Mouse (Mus musculus): ENCODE data around the gene Hoxc8.

Hoxc8 gene

GRCm38 (mm10) chr15:102965003-102965891 is 25.2 kb upstream of the Hoxc8 start:
- DNase-seq (ENCODE audit: low spot score): no peak

GRCm38 (mm10) chr15:102965892-102966775 is 24.3 kb upstream of the Hoxc8 start:
- DNase-seq (ENCODE audit: low spot score): peak; percentile 98

DNA sequence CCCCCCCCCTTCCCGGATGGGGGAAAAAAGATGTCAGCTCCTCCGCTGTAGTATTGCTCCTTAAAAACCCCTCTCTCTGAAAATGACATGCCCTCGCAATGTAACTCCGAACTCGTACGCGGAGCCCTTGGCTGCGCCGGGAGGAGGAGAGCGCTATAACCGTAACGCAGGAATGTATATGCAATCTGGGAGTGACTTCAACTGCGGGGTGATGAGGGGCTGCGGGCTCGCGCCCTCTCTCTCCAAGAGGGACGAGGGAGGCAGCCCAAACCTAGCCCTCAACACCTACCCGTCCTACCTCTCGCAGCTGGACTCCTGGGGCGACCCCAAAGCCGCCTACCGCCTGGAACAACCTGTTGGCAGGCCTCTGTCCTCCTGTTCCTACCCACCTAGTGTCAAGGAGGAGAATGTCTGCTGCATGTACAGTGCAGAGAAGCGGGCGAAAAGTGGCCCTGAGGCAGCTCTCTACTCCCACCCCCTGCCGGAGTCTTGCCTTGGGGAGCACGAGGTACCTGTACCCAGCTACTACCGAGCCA is 23.6 kb upstream of the Hoxc8 start, which contains the start of gene Hoxc10:
TSS of gene Hoxc10 (plus strand) at position 21 of the 536 bp plus-strand sequence.
- DNase-seq (ENCODE audit: low spot score): no peak

GRCm38 (mm10) chr15:102967312-102967510 is 23.2 kb upstream of the Hoxc8 start, which contains the start of gene Hoxc5:
TSS of gene Hoxc5 (plus strand) at chr15:102967443.
- DNase-seq (ENCODE audit: low spot score): no peak

GRCm38 (mm10) chr15:102967511-102968397 is 22.7 kb upstream of the Hoxc8 start:
- no peak for DNase-seq (ENCODE audit: low spot score)

DNA sequence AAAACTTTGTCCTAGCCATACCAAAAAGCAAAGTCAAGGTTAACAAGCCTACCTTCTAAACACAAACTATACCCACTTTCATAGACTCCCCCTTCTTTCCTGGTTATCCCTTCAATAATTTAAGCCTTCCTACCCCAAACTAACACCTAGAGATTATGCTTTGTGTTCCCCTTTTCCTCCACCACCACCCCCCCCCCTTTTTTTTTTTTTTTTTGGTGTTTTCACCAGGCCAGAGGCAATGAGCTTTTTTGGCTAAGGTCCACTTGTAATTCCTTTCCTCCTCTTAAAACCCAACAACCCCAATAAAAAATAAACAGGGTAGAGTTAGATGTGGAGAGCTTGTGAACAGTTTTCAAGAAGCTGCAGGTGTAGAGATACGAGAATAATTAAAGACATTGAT is 21.1 kb upstream of the Hoxc8 start:
- DNase-seq (ENCODE audit: low spot score): no peak

GRCm38 (mm10) chr15:102970740-102971139 is 19.7 kb upstream of the Hoxc8 start:
- DNase-seq (ENCODE audit: low spot score): no peak

DNA sequence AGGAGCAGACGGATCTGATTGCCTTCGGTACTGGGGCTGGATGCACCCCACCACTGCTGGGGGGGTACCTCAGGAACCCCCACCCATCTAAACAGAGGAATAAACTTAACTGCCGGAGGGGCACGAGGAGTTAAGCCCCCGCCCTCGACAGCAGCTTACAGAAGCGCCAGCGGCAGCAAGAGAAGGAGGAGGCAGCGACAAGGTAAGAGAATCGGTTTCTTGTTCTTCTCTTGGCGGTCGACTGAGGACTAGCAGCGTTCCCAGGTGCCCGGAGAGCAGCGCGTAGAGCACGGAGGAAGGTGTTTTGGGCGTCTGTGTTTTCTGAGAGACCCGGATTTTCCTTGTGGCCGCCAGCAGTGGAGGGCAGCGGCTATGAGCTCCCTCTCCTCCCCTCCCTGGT is 18.2 kb upstream of the Hoxc8 start:
- no peak for DNase-seq (ENCODE audit: low spot score)

GRCm38 (mm10) chr15:102972753-102973152 is 17.7 kb upstream of the Hoxc8 start:
- DNase-seq (ENCODE audit: low spot score): no peak

DNA sequence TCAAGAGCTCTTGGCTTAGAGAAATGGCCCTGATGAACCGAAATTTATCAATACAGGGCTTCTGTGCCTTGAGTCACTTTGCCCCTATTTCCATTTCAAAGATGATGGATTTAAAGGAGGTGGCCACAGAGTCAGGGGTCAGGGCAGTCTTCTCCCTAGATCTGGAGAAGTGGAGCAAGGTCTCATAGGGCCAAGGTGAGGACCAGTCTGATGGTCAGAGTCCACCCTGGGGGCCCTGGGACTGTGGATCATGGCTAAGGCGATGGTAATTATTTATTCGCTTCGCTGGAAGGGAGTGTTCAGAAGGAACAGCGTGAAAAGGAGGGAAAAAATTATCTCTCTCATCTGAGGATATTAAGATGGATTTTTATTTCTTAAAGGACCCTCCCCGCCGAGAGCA is 15.4 kb upstream of the Hoxc8 start:
- DNase-seq (ENCODE audit: low spot score): no peak

DNA sequence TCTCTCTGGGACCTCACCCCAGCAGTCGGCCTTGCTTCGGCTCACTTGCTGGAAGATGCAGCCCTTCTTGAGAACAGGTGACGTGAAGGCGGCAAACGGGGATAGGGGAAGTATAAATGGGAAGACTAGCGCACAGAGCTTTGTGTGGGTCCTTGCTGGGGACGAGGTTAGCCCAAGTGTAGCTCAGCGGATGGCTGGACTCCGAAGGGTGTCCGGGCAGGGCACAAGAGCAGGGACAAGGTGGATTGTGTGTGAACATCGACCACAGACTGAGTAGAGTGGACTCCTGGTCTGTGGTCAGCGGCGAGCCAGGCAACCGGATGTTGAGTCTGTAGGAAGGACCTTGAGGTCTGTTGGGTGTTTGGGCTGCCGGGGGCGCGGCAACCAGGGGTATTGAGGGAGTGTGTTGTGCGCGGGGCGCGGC is 14.7 kb upstream of the Hoxc8 start:
- peak; percentile 66 for DNase-seq (ENCODE audit: low spot score)

DNA sequence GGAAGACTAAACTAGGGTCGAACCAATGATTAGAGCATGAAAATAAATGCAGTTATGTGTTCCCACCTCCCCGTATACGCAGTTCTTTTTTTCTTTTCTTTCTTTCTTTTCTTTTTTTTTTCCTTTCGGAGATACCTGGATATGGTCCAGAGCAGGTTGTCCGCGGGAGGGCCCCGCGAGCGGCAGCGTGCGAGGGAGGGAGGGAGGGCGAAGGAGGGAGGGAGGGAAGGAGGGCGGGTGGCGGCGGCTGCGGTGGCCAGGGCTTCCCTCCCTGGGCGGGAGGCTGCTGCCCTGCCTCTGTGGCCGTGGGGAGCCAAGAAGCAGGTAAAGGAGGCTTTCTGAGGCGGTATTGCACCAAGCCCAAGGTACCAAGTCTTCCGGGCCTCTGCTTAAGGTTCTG is 14.2 kb upstream of the Hoxc8 start, which contains the start of gene Hoxc9:
TSS of gene Hoxc9 (plus strand) at position 269 of the 400 bp plus-strand sequence.
- DNase-seq (ENCODE audit: low spot score): no peak

GRCm38 (mm10) chr15:102976631-102977422 is 13.6 kb upstream of the Hoxc8 start:
- DNase-seq (ENCODE audit: low spot score): no peak

DNA sequence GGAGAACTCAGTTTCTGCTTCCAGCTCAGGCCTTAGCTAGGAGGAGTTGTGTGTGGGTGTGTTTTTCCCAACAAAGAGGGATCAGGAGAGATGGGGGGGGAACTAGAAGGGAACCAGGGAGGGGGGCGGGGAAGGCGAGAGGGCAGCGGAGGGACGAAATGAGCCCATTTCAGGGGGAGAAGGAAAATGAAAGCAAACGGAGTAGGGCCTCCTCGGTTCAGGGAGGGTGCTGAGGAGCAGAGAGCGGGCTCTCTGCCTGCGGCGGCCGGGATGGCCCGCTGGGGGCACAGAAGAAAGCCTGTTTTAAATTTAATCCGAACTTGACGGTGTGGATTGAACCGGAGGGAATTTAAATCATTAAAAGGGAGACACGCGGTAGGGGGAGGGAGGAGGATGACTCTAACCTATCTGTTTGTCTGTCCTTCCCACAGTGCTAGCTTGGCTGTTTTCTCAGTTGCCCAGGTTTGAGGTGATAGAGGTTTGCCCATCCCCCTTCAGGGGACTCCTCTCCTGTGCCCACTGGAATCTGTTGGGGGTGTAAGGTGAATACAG is 12.9 kb upstream of the Hoxc8 start:
- no peak for DNase-seq (ENCODE audit: low spot score)

DNA sequence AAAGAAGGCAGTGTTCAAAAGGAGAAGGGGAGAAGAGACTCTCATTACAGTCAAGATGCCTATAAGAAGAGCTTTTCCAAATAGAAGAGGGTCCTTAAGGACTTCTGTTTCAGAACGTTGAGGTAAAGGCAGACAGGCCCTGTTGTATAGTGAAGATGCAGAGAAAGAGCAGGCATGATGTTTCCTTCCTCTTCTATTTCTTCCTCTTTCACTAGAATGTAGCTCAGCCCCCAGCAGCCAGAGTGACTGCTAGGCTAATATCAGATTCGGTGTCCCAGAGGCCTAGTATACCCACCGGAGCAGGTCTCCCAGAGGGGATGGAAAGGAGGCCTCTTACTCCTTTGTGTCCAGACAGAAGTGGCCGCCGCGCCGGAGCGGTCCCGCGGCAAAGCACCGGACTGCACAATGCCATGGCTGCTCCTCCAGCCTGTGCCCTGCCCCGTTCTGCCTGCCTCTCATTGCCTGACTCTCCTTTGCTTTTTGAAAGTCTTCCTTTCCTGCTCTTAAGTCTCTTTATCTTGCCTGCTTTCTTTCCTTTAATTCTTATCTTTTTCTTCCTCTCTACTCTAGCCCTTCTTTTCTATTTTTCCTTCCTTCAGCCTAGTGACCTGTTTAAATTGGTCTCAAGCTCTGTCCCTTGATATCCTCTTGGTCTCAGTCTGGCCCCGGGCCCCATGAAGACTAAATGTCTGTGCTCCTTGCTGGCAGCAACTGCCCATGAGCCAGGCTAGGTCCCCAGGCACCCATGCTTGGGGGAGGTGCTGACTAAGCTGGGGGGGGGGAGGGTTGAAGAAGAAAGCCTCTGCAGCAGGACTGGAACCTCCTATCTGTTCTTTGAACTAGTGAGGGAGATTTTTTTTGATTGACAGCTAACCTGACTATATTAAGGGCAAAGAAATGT is 11.5 kb upstream of the Hoxc8 start:
- no peak for DNase-seq (ENCODE audit: low spot score)

GRCm38 (mm10) chr15:102979936-102980335 is 10.5 kb upstream of the Hoxc8 start:
- no peak for DNase-seq (ENCODE audit: low spot score)

GRCm38 (mm10) chr15:102980352-102980751 is 10.1 kb upstream of the Hoxc8 start:
- DNase-seq (ENCODE audit: low spot score): no peak

DNA sequence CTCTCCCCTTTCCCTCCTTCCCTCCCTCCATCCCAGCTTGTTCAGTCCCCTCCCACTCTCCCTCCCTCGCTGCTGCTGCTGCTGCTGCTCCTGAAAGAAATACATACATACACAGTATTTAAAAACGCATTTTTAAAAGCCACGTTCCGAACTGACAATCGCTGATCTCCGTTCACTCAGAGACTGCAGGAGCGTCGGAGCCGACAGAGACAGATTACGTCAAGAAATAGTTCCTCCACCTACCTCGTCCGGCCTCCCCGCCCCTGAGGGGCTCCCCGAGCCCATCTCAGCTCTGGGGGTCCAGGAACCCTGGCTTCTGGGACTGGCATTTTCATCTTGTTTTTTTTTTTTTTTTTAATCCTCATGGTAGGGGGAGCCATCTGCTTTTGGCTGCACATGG is 9.5 kb upstream of the Hoxc8 start:
- DNase-seq (ENCODE audit: low spot score): no peak
